Mouse (Mus musculus) heart, embryonic 10.5 days (tissue): ENCODE measurements around the gene Bco2. TPM values are rescaled to one million over a fixed set of nuclear protein-coding genes. Genes with fewer than 3 reads are reported as not detected.

Source experiments
- DNase-seq: peaks from one replicate; pipeline ENCODE4 v3.0.0-alpha.2; 2017; ENCODE audit warnings: low spot score
- H3K27ac ChIP-seq: fragments of 300-500 bp; sonication (generic); 2 replicates; pipeline ENCODE4 v1.5.1; 2016; ENCODE audit warnings: mild to moderate bottlenecking
- H3K27me3 ChIP-seq: fragments of 300-500 bp; sonication (generic); 2 replicates; pipeline ENCODE4 v1.6.1; 2016; ENCODE audit warnings: mild to moderate bottlenecking; ENCODE audit not compliant: poor library complexity, insufficient read depth, severe bottlenecking
- H3K36me3 ChIP-seq: fragments of 300-500 bp; sonication (generic); 2 replicates; pipeline ENCODE4 v1.6.1; 2016; ENCODE audit warnings: mild to moderate bottlenecking, moderate library complexity
- H3K4me1 ChIP-seq: fragments of 300-500 bp; sonication (generic); 2 replicates; pipeline ENCODE4 v1.6.1; 2016; ENCODE audit warnings: mild to moderate bottlenecking
- H3K4me3 ChIP-seq: fragments of 300-500 bp; sonication (generic); 2 replicates; pipeline ENCODE4 v1.5.1; 2016; ENCODE audit warnings: mild to moderate bottlenecking, moderate library complexity
- H3K9me3 ChIP-seq: fragments of 300-500 bp; sonication (generic); 2 replicates; pipeline ENCODE4 v1.6.1; 2016; ENCODE audit warnings: mild to moderate bottlenecking, moderate library complexity
- WGBS: fragments of 180-500 bp; shearing (Covaris S2); methylation state at CpG from one replicate; pipeline ENCODE4 v1.1.7; 2016; 5-methylcytosine and 5-hydroxymethylcytosine counted together
- polyA plus RNA-seq: library from polyadenylated mRNA; unstranded; fragments of >200 nt; fragmentation: Nextera tagmentation; extraction: Ambion mirVana; gene quantifications from 2 replicates; pipeline ENCODE4 v1.2.1, GENCODE M21; 2016

Gene Bco2
- polyA plus RNA-seq = 0.21 TPM in 1 of 2 replicates, not detected in the other

GRCm38 (mm10) chr9:50555094-50555446 lies at the start of gene Bco2:
Gene Bco2 (minus strand): TSS chr9:50555181.
- Histone ChIP-seq H3K9me3 (no peaks in the 10 kb centered on the region), H3K27me3 (no peaks in the 10 kb centered on the region), H3K36me3 (no peaks in the 10 kb centered on the region), H3K4me1 (peaks cover 13% of the 10 kb centered on the region; the same call in 1 of the 2 replicates), H3K4me3 (peak within 1 kb of the TSS; percentile 27; the same call in 1 of the 2 replicates), H3K27ac (0 out of 2 replicates have a peak within 1 kb of the TSS, but pooled peaks have one; percentile 42)
- no peak for DNase-seq
- WGBS = 32% methylated on average over 2 of the region's 2 CpGs

DNA sequence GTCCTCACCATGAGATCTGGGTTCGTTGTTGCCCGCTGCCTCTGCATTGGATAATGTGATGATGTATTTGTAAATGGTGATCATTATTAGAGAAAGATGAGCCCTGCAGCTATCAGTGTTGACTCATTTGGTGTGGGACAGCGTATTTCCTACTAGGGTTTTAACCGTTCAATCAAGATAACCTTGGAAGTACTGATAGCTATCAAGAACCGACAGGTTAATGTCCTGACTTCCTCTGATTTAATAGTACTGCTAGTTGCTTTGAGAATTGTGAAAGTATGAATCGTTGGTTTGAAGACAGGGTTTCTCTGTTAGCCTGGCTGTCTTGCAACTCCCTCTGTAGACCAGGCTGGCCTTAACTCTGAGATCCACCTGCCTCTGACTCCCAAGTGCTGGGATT lies 49.4 kb upstream of the Bco2 start:
- 4% methylated on average over 6 of the region's 6 CpGs for WGBS
- Histone ChIP-seq H3K4me1 (peaks cover 25% of the 10 kb centered on the region), H3K36me3 (peaks cover 51% of the 10 kb centered on the region), H3K9me3 (no peaks in the 10 kb centered on the region), H3K27ac (peak overlapping the region; percentile 89), H3K4me3 (peak overlapping the region; percentile 68), H3K27me3 (no peaks in the 10 kb centered on the region)
- DNase-seq = no peak

DNA sequence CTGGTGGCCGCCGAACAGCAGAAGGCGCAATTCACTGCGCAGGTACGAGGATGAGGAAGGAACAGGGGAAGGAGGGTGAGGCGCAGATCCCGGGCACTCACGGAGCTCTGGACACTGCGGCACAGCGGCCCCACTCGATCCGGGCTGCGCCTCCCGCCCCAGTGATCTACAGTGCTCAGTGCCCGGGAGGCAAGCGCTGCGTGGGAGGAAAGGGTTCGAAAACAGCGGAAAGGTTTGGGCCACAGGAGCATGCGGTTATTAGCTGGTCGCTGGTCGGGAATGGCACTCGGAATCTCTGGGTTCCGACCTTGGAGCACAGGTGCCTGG lies 49.0 kb upstream of the Bco2 start:
- Histone ChIP-seq H3K27me3 (no peaks in the 10 kb centered on the region), H3K4me1 (peaks cover 25% of the 10 kb centered on the region), H3K4me3 (peak overlapping the region; percentile 68), H3K36me3 (peaks cover 51% of the 10 kb centered on the region), H3K9me3 (no peaks in the 10 kb centered on the region), H3K27ac (peak overlapping the region; percentile 89)
- no peak for DNase-seq
- under 1% methylated on average over 24 of the region's 24 CpGs for WGBS

GRCm38 (mm10) chr9:50603189-50603997 lies 48.4 kb upstream of the Bco2 start, which contains the start of the genes Sdhd and Timm8b:
Gene Sdhd (minus strand): TSS chr9:50603812.
Gene Timm8b (plus strand): TSS chr9:50603910.
- H3K4me1 ChIP-seq = peaks cover 25% of the 10 kb centered on the region
- H3K27ac ChIP-seq = peak within 1 kb of the TSS; percentile 89
- peak; percentile 98 for DNase-seq
- no peaks in the 10 kb centered on the region for H3K9me3 ChIP-seq
- H3K4me3 ChIP-seq = peak within 1 kb of the TSS; percentile 68
- WGBS = under 1% methylated on average over 48 of the region's 48 CpGs
- no peaks in the 10 kb centered on the region for H3K27me3 ChIP-seq
- peaks cover 52% of the 10 kb centered on the region for H3K36me3 ChIP-seq

DNA sequence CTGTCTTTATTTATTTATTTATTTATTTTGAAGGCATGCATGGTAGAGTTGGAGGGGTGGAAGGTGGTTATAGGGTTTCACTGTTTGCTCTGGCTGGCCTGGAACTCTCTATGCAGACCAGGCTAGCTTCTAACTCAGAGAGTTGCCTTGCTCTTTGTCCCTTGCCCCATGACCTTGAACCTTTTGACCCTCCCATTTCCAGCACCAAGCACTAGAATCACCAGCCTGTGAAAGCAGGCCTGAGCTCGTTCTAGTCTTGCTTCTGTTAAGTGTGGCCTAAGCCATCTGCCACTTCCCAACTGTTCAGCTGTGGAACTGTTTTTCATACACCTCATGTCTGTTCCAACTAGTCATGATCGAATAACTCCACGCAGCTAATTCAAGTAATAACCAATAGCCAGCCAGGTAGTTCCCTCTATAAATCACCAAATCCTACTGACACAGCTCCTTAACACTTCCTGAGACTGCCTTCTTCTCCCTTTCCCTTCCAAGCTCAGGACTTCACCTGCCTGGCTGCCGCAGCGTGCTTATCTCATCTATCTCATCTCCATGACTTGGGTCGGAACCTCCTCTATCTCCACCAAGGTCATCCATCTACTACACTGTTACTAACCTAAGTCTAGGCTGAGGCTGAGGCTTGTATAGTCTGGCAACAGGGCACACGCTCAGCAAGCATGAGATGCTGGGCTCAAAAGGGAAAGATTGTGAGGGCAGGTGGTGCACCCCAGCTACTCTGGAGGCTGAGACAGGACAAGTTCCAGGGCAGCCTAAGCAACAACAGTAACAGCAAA lies 47.3 kb upstream of the Bco2 start:
- WGBS = 76% methylated on average over 7 of the region's 7 CpGs
- Histone ChIP-seq H3K9me3 (no peaks in the 10 kb centered on the region), H3K27me3 (no peaks in the 10 kb centered on the region), H3K4me3 (peak overlapping the region; percentile 68), H3K4me1 (peaks cover 25% of the 10 kb centered on the region), H3K27ac (peak overlapping the region; percentile 89), H3K36me3 (peaks cover 52% of the 10 kb centered on the region)
- no peak for DNase-seq

GRCm38 (mm10) chr9:50601536-50601935 lies 46.6 kb upstream of the Bco2 start:
- peaks cover 25% of the 10 kb centered on the region for H3K4me1 ChIP-seq
- H3K27me3 ChIP-seq = no peaks in the 10 kb centered on the region
- no peak for DNase-seq
- H3K27ac ChIP-seq = no peak overlapping the region
- 73% methylated on average over 6 of the region's 6 CpGs for WGBS
- H3K9me3 ChIP-seq = no peaks in the 10 kb centered on the region
- peaks cover 53% of the 10 kb centered on the region for H3K36me3 ChIP-seq
- peak overlapping the region; percentile 68 for H3K4me3 ChIP-seq

DNA sequence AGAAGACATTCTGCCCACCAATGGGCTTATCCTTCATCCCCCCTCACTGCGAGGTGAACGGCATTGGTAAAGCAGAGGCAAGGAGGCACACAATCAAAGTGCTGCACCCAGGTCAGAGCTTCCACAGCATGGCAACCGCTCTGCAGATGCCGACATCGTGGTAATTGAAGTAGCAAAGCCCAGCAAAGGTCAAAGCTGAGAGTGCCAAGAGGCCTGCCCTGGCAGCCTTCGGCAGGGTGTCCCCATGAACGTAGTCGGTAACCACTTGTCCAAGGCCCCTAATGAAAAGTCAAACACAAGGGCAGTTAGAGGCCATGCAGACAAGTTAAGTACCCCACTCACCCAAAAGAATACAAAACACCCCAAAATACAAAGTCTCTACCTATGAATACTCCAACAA lies 42.0 kb upstream of the Bco2 start:
- no peak for DNase-seq
- WGBS = 89% methylated on average over 8 of the region's 8 CpGs
- Histone ChIP-seq H3K4me3 (no peak overlapping the region), H3K27me3 (no peaks in the 10 kb centered on the region), H3K27ac (no peak overlapping the region), H3K36me3 (peaks cover 58% of the 10 kb centered on the region), H3K9me3 (no peaks in the 10 kb centered on the region), H3K4me1 (peaks cover 10% of the 10 kb centered on the region)

- Histone ChIP-seq H3K4me1 (no peaks in the 10 kb centered on the region), H3K27ac (no peak overlapping the region), H3K4me3 (no peak overlapping the region), H3K27me3 (no peaks in the 10 kb centered on the region), H3K36me3 (peaks cover 50% of the 10 kb centered on the region), H3K9me3 (no peaks in the 10 kb centered on the region)
- DNase-seq = no peak
- WGBS = 81% methylated on average over 12 of the region's 12 CpGs
Measured at GRCm38 (mm10) chr9:50594794-50595417, 39.9 kb upstream of the Bco2 start.

DNA sequence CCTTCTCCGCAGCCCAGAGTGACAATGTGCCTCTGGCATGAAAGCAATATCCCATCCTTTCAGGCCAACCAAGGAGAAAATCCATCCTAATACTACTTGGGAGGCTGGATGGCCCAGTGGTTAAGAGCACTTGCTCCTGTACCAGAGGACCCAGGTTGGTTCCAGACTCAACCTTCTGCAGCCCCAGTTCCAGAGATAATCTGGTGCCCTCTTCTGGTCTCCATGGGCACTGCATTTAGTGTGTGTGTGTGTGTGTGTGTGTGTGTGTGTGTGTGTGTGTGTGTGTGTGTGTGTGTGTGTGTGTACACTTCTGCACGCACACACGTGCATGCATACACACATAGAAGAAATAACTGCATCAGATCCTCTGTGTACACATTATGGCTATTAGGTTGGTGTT lies 38.6 kb upstream of the Bco2 start:
- Histone ChIP-seq H3K27me3 (no peaks in the 10 kb centered on the region), H3K4me3 (no peak overlapping the region), H3K9me3 (no peaks in the 10 kb centered on the region), H3K36me3 (peaks cover 36% of the 10 kb centered on the region), H3K27ac (no peak overlapping the region), H3K4me1 (no peaks in the 10 kb centered on the region)
- WGBS = 84% methylated on average over 3 of the region's 3 CpGs
- no peak for DNase-seq

DNA sequence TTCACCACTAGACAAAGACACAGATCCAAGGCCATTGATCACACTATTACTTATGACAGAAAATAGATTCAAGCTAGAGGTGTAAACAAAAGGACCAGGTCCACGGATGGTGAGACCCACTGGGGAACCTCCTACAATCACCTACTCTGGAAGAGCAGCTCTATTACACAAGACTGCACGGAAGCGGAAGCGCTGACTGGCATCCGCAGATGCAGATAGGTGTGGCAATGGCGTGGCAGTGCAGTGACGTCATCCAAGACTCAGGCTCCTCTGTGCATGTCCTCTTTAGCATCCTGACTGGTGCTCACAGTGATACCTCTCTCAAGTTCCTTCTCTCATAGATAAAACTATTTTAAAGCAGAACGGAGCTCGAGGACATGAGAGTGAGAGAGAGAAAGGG lies 38.0 kb upstream of the Bco2 start:
- DNase-seq = no peak
- 83% methylated on average over 9 of the region's 9 CpGs for WGBS
- H3K9me3 ChIP-seq = no peaks in the 10 kb centered on the region
- H3K27me3 ChIP-seq = no peaks in the 10 kb centered on the region
- no peak overlapping the region for H3K27ac ChIP-seq
- H3K4me3 ChIP-seq = no peak overlapping the region
- peaks cover 30% of the 10 kb centered on the region for H3K36me3 ChIP-seq
- H3K4me1 ChIP-seq = no peaks in the 10 kb centered on the region

GRCm38 (mm10) chr9:50590856-50591518 lies 36.0 kb upstream of the Bco2 start:
- no peak overlapping the region for H3K27ac ChIP-seq
- no peaks in the 10 kb centered on the region for H3K9me3 ChIP-seq
- H3K36me3 ChIP-seq = peaks cover 12% of the 10 kb centered on the region
- 74% methylated on average over 10 of the region's 10 CpGs for WGBS
- DNase-seq = no peak
- no peaks in the 10 kb centered on the region for H3K27me3 ChIP-seq
- no peaks in the 10 kb centered on the region for H3K4me1 ChIP-seq
- H3K4me3 ChIP-seq = no peak overlapping the region

DNA sequence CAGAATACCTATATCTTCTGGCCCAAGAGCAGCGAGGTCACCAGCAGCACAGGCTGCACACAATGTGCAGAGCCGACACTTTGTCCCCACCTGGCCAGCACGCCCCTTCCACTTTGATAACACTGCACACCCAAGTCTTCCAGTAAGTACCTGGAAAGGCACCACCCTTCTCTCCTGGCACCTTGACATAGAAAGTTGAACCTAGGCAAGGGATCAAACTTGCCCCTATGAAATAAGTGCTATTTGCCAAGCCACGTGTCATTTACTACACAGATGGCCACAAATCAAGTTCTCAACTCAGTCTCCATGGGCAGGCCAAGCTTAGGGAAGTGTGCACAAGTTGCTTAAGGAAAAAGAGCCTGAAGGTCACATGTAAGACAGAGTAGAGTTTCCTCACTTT lies 32.0 kb upstream of the Bco2 start:
- H3K27me3 ChIP-seq = no peaks in the 10 kb centered on the region
- no peaks in the 10 kb centered on the region for H3K36me3 ChIP-seq
- H3K9me3 ChIP-seq = no peaks in the 10 kb centered on the region
- no peak overlapping the region for H3K4me3 ChIP-seq
- DNase-seq = no peak
- H3K4me1 ChIP-seq = no peaks in the 10 kb centered on the region
- H3K27ac ChIP-seq = no peak overlapping the region
- 74% methylated on average over 4 of the region's 4 CpGs for WGBS
